Mouse (Mus musculus): ENCODE data around the gene Anapc15. TPM values are rescaled to one million over a fixed set of nuclear protein-coding genes. Genes with fewer than 3 reads are reported as not detected.
A peak's percentile ranks its signal among the peaks of the same experiment; 100 is the strongest.

Anapc15 gene
- polyA plus RNA-seq, 1 experiment from 2014 or later: 75.5 TPM

- no peaks in the 10 kb centered on the region for H3K9me3 ChIP-seq
- H3K4me2 ChIP-seq (replicated peaks): no peak within 1 kb of the TSS
- no peak within 1 kb of the TSS for H3K4me3 ChIP-seq
- no peaks in the 10 kb centered on the region for H3K4me1 ChIP-seq
- H3K27ac ChIP-seq: no peak within 1 kb of the TSS
- no peak for ATAC-seq (ENCODE audit: insufficient number of reproducible peaks, insufficient read depth, low FRiP score, low TSS enrichment)
- no peaks in the 10 kb centered on the region for H3K36me3 ChIP-seq
- WGBS: 90% methylated on average over 4 of the region's 4 CpGs
- no peaks in the 10 kb centered on the region for H3K27me3 ChIP-seq
- no peak within 1 kb of the TSS for H3K9ac ChIP-seq
Observed at GRCm38 (mm10) chr7:101857094-101857493, 6.4 kb upstream of the Anapc15 start, which contains the start of gene Folr2. Gene Folr2 (minus strand): TSS chr7:101857194.

- Histone ChIP-seq H3K27me3 (no peaks in the 10 kb centered on the region), H3K4me2 (replicated peaks) (no peak overlapping the region), H3K9me3 (no peaks in the 10 kb centered on the region), H3K4me3 (no peak overlapping the region), H3K36me3 (no peaks in the 10 kb centered on the region), H3K27ac (no peak overlapping the region), H3K4me1 (no peaks in the 10 kb centered on the region), H3K9ac (no peak overlapping the region)
- no peak for ATAC-seq (ENCODE audit: insufficient number of reproducible peaks, insufficient read depth, low FRiP score, low TSS enrichment)
- WGBS: 77% methylated on average over 9 of the region's 9 CpGs
Observed at GRCm38 (mm10) chr7:101858362-101858761, 5.2 kb upstream of the Anapc15 start.

GRCm38 (mm10) chr7:101860978-101861377 is 2.5 kb upstream of the Anapc15 start:
- ATAC-seq (ENCODE audit: insufficient number of reproducible peaks, insufficient read depth, low FRiP score, low TSS enrichment): no peak
- no peak overlapping the region for H3K9ac ChIP-seq

DNA sequence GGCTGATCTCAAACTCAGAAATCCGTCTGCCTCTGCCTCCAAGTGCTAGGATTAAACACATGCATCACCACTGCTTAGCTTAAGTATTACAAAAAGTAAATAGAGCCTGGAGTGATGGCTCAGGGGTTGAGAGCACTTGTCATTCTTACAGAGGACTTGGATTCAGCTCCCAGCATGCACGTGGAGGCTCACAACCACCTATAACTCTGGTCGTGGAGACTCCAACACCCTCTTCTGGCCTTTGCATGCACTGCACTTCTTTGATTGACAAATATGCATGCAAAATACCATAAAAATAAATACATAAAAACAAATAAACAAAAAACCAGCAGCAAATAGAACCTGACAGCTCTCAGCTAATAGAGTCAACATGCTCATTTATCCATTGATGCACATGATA is 1.2 kb upstream of the Anapc15 start:
- Histone ChIP-seq H3K36me3 (no peaks in the 10 kb centered on the region), H3K4me3 (no peak overlapping the region), H3K27ac (no peak overlapping the region), H3K4me2 (replicated peaks) (no peak overlapping the region), H3K9me3 (no peaks in the 10 kb centered on the region), H3K27me3 (no peaks in the 10 kb centered on the region), H3K9ac (no peak overlapping the region), H3K4me1 (no peaks in the 10 kb centered on the region)
- no peak for ATAC-seq (ENCODE audit: insufficient number of reproducible peaks, insufficient read depth, low FRiP score, low TSS enrichment)
- WGBS: 62% methylated on average over 3 of the region's 3 CpGs

More at GRCm38 (mm10) chr7:101860978-101861377, 2.5 kb upstream of the Anapc15 start:
- no peak overlapping the region for H3K4me3 ChIP-seq
- no peaks in the 10 kb centered on the region for H3K4me1 ChIP-seq
- H3K4me2 ChIP-seq (replicated peaks): no peak overlapping the region
- no peaks in the 10 kb centered on the region for H3K27me3 ChIP-seq
- H3K27ac ChIP-seq: no peak overlapping the region
- H3K9me3 ChIP-seq: no peaks in the 10 kb centered on the region
- no peaks in the 10 kb centered on the region for H3K36me3 ChIP-seq

- H3K27ac ChIP-seq: no peak overlapping the region
- no peak overlapping the region for H3K4me3 ChIP-seq
- no peak for ATAC-seq (ENCODE audit: insufficient number of reproducible peaks, insufficient read depth, low FRiP score, low TSS enrichment)
- WGBS: 82% methylated on average over 11 of the region's 11 CpGs
- no peak overlapping the region for H3K9ac ChIP-seq
- no peaks in the 10 kb centered on the region for H3K9me3 ChIP-seq
- H3K36me3 ChIP-seq: no peaks in the 10 kb centered on the region
- no peak overlapping the region for H3K4me2 ChIP-seq (replicated peaks)
- no peaks in the 10 kb centered on the region for H3K4me1 ChIP-seq
- H3K27me3 ChIP-seq: no peaks in the 10 kb centered on the region
Observed at GRCm38 (mm10) chr7:101866491-101867265, 3.2 kb downstream of the Anapc15 start.

- WGBS: 98% methylated on average over 4 of the region's 4 CpGs
Observed at GRCm38 (mm10) chr7:101867482-101867881, 4.0 kb downstream of the Anapc15 start.

DNA sequence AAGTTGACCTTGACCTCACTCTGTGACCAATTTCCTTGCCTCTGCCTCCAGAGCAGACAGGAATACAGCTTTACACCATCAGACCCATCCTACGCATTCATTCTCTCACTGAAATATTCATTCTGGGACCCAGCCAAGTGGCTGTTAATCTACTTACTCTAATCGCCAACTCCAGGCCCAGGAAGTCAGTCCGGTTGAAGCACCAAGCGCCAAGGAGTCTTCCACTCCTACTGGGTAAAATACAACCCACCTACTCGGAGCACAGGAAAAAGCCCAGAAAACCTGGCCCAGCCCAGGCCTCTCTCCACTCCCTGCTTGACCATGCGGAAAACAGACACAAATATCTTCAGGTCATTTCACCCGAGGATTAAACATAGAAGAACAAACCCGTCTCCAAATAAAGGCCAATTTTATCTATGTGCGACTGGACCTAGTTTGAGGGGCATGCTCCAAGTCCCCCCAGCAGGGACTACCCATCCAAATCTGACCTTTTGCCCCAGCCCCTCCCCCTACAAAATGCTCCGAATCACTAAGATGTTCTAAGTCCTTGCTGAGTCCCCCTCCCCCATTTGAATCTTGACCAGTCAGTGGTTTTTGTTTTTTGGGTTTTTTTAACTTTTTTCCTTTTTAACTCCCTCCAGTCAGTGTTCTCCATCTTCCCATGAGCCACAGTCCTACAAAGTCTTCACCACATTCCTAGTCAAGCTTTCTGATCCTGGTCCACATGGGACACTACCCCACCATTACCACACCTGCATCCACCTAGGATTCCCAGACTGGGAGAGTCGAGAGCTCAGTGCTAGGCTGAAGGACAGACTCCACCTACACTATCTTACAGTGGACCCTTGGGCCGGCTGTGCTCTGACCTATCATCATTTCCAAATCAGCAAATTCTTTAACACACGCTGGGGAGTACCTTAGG is 5.0 kb downstream of the Anapc15 start:
- Histone ChIP-seq H3K4me2 (replicated peaks) (no peak overlapping the region), H3K36me3 (no peaks in the 10 kb centered on the region), H3K4me3 (no peak overlapping the region), H3K27me3 (no peaks in the 10 kb centered on the region), H3K9ac (no peak overlapping the region), H3K4me1 (no peaks in the 10 kb centered on the region), H3K9me3 (no peaks in the 10 kb centered on the region), H3K27ac (no peak overlapping the region)
- ATAC-seq (ENCODE audit: insufficient number of reproducible peaks, insufficient read depth, low FRiP score, low TSS enrichment): 0 out of 2 replicates have a peak, but pooled peaks have one; percentile 35
- WGBS: 68% methylated on average over 13 of the region's 13 CpGs

More at GRCm38 (mm10) chr7:101867482-101867881, 4.0 kb downstream of the Anapc15 start:
- Histone ChIP-seq H3K4me2 (replicated peaks) (no peak overlapping the region), H3K27ac (no peak overlapping the region), H3K4me1 (no peaks in the 10 kb centered on the region), H3K4me3 (no peak overlapping the region), H3K27me3 (no peaks in the 10 kb centered on the region), H3K9ac (no peak overlapping the region), H3K9me3 (no peaks in the 10 kb centered on the region), H3K36me3 (no peaks in the 10 kb centered on the region)
- ATAC-seq (ENCODE audit: insufficient number of reproducible peaks, insufficient read depth, low FRiP score, low TSS enrichment): no peak

DNA sequence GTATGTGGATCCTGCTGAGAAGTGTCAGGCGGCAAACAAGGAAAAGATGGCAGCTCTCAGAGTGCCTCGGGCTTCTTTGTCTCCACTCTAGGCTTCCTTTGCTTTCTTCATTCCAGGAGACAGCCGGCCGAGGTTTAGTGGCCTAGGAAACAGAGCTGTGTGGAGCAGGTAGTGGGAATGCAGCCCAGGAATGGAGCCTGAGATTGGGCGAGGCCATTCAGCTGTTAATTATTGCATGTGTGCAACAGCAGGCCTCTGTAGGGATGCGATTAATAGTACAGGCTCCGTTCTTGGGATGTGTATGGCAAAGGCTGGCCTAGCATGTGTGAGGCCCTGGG is 5.6 kb downstream of the Anapc15 start:
- WGBS: 61% methylated on average over 7 of the region's 7 CpGs
- no peak overlapping the region for H3K27ac ChIP-seq
- H3K36me3 ChIP-seq: no peaks in the 10 kb centered on the region
- H3K9ac ChIP-seq: no peak overlapping the region
- no peak for ATAC-seq (ENCODE audit: insufficient number of reproducible peaks, insufficient read depth, low FRiP score, low TSS enrichment)
- H3K27me3 ChIP-seq: no peaks in the 10 kb centered on the region
- no peaks in the 10 kb centered on the region for H3K9me3 ChIP-seq
- no peak overlapping the region for H3K4me2 ChIP-seq (replicated peaks)
- no peak overlapping the region for H3K4me3 ChIP-seq
- H3K4me1 ChIP-seq: no peaks in the 10 kb centered on the region

- Histone ChIP-seq H3K4me1 (no peaks in the 10 kb centered on the region), H3K4me2 (replicated peaks) (no peak within 1 kb of the TSS), H3K27ac (no peak within 1 kb of the TSS), H3K4me3 (no peak within 1 kb of the TSS), H3K9ac (no peak within 1 kb of the TSS), H3K9me3 (no peaks in the 10 kb centered on the region), H3K27me3 (no peaks in the 10 kb centered on the region), H3K36me3 (no peaks in the 10 kb centered on the region)
- WGBS: 79% methylated on average over 2 of the region's 2 CpGs
- ATAC-seq (ENCODE audit: insufficient number of reproducible peaks, insufficient read depth, low FRiP score, low TSS enrichment): no peak
Observed at GRCm38 (mm10) chr7:101870629-101871028, 7.1 kb downstream of the Anapc15 start, which contains the start of gene Folr1. Gene Folr1 (minus strand): TSS chr7:101870788.

DNA sequence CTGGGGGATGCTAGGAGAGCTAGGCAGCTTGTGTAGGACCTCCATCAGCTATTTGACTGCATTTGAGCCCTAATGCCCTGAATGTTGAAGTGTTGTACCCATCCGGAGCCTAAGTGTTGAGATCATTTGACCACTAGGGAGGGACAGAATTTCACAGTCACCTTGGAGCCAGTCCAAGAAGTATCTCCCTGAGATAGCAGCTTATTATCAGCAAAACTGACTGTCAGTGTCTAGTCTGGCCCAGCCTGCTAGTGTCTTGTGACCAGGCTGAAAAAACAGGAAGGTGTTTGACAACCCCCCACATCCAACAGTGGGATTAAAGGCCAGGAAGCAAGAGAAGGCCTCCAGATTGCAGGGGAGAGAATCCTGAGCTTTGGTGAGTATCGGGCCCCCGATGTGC is 7.8 kb downstream of the Anapc15 start:
- Histone ChIP-seq H3K36me3 (no peaks in the 10 kb centered on the region), H3K4me1 (no peaks in the 10 kb centered on the region), H3K4me2 (replicated peaks) (no peak overlapping the region), H3K9me3 (no peaks in the 10 kb centered on the region), H3K27me3 (no peaks in the 10 kb centered on the region), H3K9ac (no peak overlapping the region), H3K4me3 (no peak overlapping the region), H3K27ac (no peak overlapping the region)
- WGBS: 83% methylated on average over 3 of the region's 3 CpGs
- no peak for ATAC-seq (ENCODE audit: insufficient number of reproducible peaks, insufficient read depth, low FRiP score, low TSS enrichment)

DNA sequence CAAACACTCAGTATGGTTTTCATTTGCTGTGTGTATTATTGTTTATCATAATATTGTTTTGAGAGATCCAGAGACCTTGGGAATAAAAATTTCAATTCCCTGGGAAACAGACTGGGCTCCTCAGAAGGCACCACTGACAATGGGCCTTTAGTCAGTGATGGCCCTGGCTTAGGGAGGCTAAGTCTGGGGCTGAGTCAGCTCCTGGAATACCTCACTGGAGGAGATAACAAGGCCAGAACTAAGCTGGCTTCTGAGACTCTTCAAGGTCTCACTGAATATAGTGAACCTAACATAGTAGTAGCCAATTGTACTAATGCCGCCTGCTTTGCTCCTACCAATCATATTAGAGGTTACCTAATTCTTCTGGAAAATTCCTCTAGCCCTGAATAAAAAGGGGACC is 12.5 kb downstream of the Anapc15 start:
- Histone ChIP-seq H3K36me3 (no peaks in the 10 kb centered on the region), H3K27ac (no peak overlapping the region), H3K4me2 (replicated peaks) (no peak overlapping the region), H3K27me3 (no peaks in the 10 kb centered on the region), H3K9ac (no peak overlapping the region), H3K4me1 (no peaks in the 10 kb centered on the region), H3K4me3 (no peak overlapping the region), H3K9me3 (no peaks in the 10 kb centered on the region)
- no peak for ATAC-seq (ENCODE audit: insufficient number of reproducible peaks, insufficient read depth, low FRiP score, low TSS enrichment)
- WGBS: 95% methylated on average over 1 of the region's 1 CpGs

GRCm38 (mm10) chr7:101880855-101881254 is 17.3 kb downstream of the Anapc15 start:
- no peak overlapping the region for H3K4me3 ChIP-seq
- no peaks in the 10 kb centered on the region for H3K27me3 ChIP-seq
- no peaks in the 10 kb centered on the region for H3K4me1 ChIP-seq
- 81% methylated on average over 4 of the region's 4 CpGs for WGBS
- H3K36me3 ChIP-seq: no peaks in the 10 kb centered on the region
- H3K9ac ChIP-seq: no peak overlapping the region
- H3K4me2 ChIP-seq (replicated peaks): no peak overlapping the region
- no peaks in the 10 kb centered on the region for H3K9me3 ChIP-seq
- no peak overlapping the region for H3K27ac ChIP-seq
- ATAC-seq (ENCODE audit: insufficient number of reproducible peaks, insufficient read depth, low FRiP score, low TSS enrichment): no peak
